Mouse (Mus musculus) embryonic fibroblast, embryonic 13.5 days (primary cell): Measurements from ENCODE around the gene Psg20. TPM values are rescaled to one million over a fixed set of nuclear protein-coding genes. Genes with fewer than 3 reads are reported as not detected.
"Not testable (repeated sequence)": the region's sequence is repeated elsewhere in the genome, so short reads cannot be mapped to it uniquely, and the experiment has no call there.

Experiments used
- H3K27ac ChIP-seq: 2 replicates; pipeline ENCODE4 v1.5.1; 2012; ENCODE audit warnings: low read length, control low read depth, inconsistent platforms; ENCODE audit not compliant: insufficient read depth
- H3K4me1 ChIP-seq: 2 replicates; pipeline ENCODE4 v1.6.1; 2011; ENCODE audit warnings: low read length; ENCODE audit not compliant: control insufficient read depth, insufficient read depth
- H3K4me3 ChIP-seq: 2 replicates; pipeline ENCODE4 v1.5.1; 2011; ENCODE audit warnings: mild to moderate bottlenecking, control low read depth, low read length; ENCODE audit not compliant: insufficient read depth
- CTCF ChIP-seq: IDR thresholded peaks from 2 replicates; pipeline ENCODE4 v1.5.1; 2011; ENCODE audit warnings: mild to moderate bottlenecking, control low read depth, low read length, moderate library complexity, borderline replicate concordance; ENCODE audit not compliant: insufficient read depth
- POLR2A ChIP-seq: IDR thresholded peaks from 2 replicates; pipeline ENCODE4 v1.6.1; 2011; ENCODE audit warnings: low read depth, mild to moderate bottlenecking, control low read depth, low read length, moderate library complexity
- polyA plus RNA-seq: library from polyadenylated mRNA; stranded (reverse); fragments of >200 nt; gene quantifications from 2 replicates; pipeline ENCODE4 v1.2.4, GENCODE M21; 2011; ENCODE audit warnings: low read depth; ENCODE audit not compliant: missing spikeins, insufficient read length

Psg20 gene
- polyA plus RNA-seq: not detected in 2 replicates

DNA sequence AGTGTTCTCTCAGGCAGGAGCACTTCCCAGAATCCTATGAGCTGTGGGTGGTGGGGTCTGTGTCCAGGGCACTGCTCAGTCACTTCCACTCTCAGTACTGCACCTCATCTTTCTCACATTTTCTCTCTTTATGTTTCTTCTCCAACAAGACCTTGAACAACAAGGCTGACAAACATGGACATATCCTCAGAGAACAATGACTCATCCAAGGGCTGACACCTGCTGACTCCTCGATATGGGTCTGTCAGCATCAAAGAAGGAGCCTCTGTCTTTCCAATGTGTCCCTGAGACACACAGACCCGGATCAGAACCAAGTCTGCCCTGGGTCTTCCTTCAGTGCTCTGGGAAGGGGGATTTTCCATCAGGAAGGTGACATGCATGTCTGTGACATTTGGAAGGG is at the start of gene Psg20:
TSS of gene Psg20 (minus strand) at position 101 of the 400 bp plus-strand sequence.
- no peak within 1 kb of the TSS for H3K27ac ChIP-seq
- H3K4me1 ChIP-seq: no peaks in the 10 kb centered on the region
- no peak within 1 kb of the TSS for H3K4me3 ChIP-seq
- TF ChIP-seq POLR2A: no peak
- no peak for TF ChIP-seq CTCF

GRCm38 (mm10) chr7:18734451-18734850 is 48.5 kb upstream of the Psg20 start:
- H3K27ac ChIP-seq: no peak overlapping the region
- no peaks in the 10 kb centered on the region for H3K4me1 ChIP-seq
- TF ChIP-seq POLR2A (no peak), CTCF (no peak)
- H3K4me3 ChIP-seq: no peak overlapping the region

- H3K4me3 ChIP-seq: no peak overlapping the region
- TF ChIP-seq POLR2A: no peak
- no peak for TF ChIP-seq CTCF
- H3K27ac ChIP-seq: no peak overlapping the region
- H3K4me1 ChIP-seq: no peaks in the 10 kb centered on the region
Observed at GRCm38 (mm10) chr7:18733111-18733510, 47.1 kb upstream of the Psg20 start.

GRCm38 (mm10) chr7:18728391-18728790 is 42.4 kb upstream of the Psg20 start:
- no peaks in the 10 kb centered on the region for H3K4me1 ChIP-seq
- no peak for TF ChIP-seq CTCF
- no peak for TF ChIP-seq POLR2A
- H3K27ac ChIP-seq: no peak overlapping the region
- no peak overlapping the region for H3K4me3 ChIP-seq

GRCm38 (mm10) chr7:18725931-18726330 is 39.9 kb upstream of the Psg20 start:
- H3K4me3 ChIP-seq, H3K4me1 ChIP-seq, H3K27ac ChIP-seq: not testable (repeated sequence)

DNA sequence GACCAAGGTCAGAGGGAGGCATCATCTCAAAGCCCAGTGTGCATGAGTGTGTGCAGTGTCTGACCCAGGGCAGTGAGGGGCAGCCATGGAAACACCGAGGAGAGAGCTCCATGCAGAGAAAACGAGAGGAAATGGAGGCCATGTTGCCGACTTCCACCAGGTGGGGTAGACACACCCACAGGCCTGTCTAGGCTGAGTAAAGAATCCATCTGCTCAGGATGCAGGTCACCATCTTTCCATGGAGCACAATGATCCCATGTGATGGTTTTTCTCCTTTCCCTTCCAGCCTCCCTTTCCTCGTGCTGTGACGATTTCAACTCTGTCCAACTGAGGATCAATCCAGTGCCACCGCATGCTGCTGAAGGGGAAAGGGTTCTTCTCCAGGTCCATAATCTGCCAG is 38.0 kb upstream of the Psg20 start:
- TF ChIP-seq POLR2A (no peak), CTCF (no peak)
- Histone ChIP-seq H3K27ac (no peak overlapping the region), H3K4me1 (no peaks in the 10 kb centered on the region), H3K4me3 (no peak overlapping the region)

- H3K4me3 ChIP-seq: no peak within 1 kb of the TSS
Observed at GRCm38 (mm10) chr7:18717790-18718189, 31.8 kb upstream of the Psg20 start, which contains the start of gene Psg22. Psg22 (plus strand) TSS chr7:18718090.

GRCm38 (mm10) chr7:18715546-18715945 is 29.6 kb upstream of the Psg20 start:
- H3K27ac ChIP-seq: no peak overlapping the region
- TF ChIP-seq POLR2A (no peak), CTCF (no peak)
- H3K4me3 ChIP-seq: no peak overlapping the region
- H3K4me1 ChIP-seq: no peaks in the 10 kb centered on the region

More at GRCm38 (mm10) chr7:18717790-18718189, 31.8 kb upstream of the Psg20 start, which contains the start of gene Psg22:
- H3K4me1 ChIP-seq: no peaks in the 10 kb centered on the region
- no peak for TF ChIP-seq CTCF
- H3K27ac ChIP-seq: no peak within 1 kb of the TSS

GRCm38 (mm10) chr7:18710846-18711245 is 24.9 kb upstream of the Psg20 start:
- H3K27ac ChIP-seq: no peak overlapping the region
- H3K4me1 ChIP-seq: no peaks in the 10 kb centered on the region
- no peak overlapping the region for H3K4me3 ChIP-seq
- TF ChIP-seq CTCF (no peak), POLR2A (no peak)

GRCm38 (mm10) chr7:18710331-18710730 is 24.3 kb upstream of the Psg20 start:
- H3K4me1 ChIP-seq: not testable (repeated sequence)

DNA sequence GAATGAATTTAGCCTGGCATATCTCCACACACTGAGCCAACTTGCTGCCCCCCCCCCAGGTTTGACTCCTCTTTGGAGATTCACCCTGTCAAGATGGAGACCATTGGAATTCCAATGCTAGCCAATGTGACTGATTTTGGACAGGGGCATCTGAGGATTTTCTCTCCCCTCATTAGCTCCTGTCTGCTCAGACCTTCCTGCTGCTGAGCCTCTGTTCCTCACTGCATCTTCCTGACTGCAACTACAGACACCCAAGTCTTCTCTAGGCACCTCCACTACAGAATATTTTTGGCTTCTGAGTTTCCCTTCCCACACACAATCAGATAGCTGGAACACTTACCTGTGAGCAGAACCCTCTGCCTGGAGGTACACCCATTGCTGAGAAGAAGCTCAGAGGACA is 399 bp downstream of the Psg20 start:
- Histone ChIP-seq H3K27ac (no peak overlapping the region), H3K4me3 (no peak overlapping the region), H3K4me1 (no peaks in the 10 kb centered on the region)
- TF ChIP-seq CTCF (no peak), POLR2A (no peak)

More at GRCm38 (mm10) chr7:18710331-18710730, 24.3 kb upstream of the Psg20 start:
- H3K4me3 ChIP-seq, H3K27ac ChIP-seq: not testable (repeated sequence)
